Comparison of ENCODE assay signal across 10 mouse cellular contexts in genomic region chr3:34651486-34652170, GRCm38 (mm10). TPM values are rescaled to one million over a fixed set of nuclear protein-coding genes. Genes with fewer than 3 reads are reported as not detected.
A peak's percentile ranks its signal among the peaks of the same experiment; 100 is the strongest.
DNase-seq lines count a peak whose midpoint lies in the region; ATAC-seq lines count a peak whose summit lies in the region.
"Had no signal": no experiment of that assay in that cellular context is flagged by ENCODE, and none has a peak within 500 bp of the region (broad histone marks: within the 10 kb centered on the region; RNA-seq: fewer than 3 reads in every experiment).

No protein-coding gene starts in this region.

- H3K27ac ChIP-seq in kidney, embryonic 15.5 days, result no peak overlapping the region
- no peak overlapping the region for H3K27ac ChIP-seq in kidney, embryonic 16.5 days (ENCODE audit: low read length)
- H3K27ac ChIP-seq in intestine, embryonic 16.5 days (ENCODE audit: low read length), result no peak overlapping the region

- H3K9me3 ChIP-seq in kidney, embryonic 15.5 days (replicated peaks), result no peaks in the 10 kb centered on the region
- no peaks in the 10 kb centered on the region for H3K9me3 ChIP-seq in kidney, embryonic 16.5 days (ENCODE audit: low read length)
- H3K9me3 ChIP-seq in intestine, embryonic 16.5 days (ENCODE audit: control insufficient read depth, low read length), result no peaks in the 10 kb centered on the region

- peak overlapping the region; percentile 76; the same call in 1 of the 2 replicates for H3K4me2 ChIP-seq in kidney, embryonic 15.5 days
- no peak overlapping the region for H3K4me2 ChIP-seq in kidney, embryonic 16.5 days (replicated peaks; ENCODE audit: low read depth, low read length)
- H3K4me2 ChIP-seq in intestine, embryonic 16.5 days (ENCODE audit: low read depth, low read length), result no peak overlapping the region

- no peak overlapping the region for H3K9ac ChIP-seq in kidney, embryonic 15.5 days
- no peak overlapping the region for H3K9ac ChIP-seq in kidney, embryonic 16.5 days (replicated peaks; ENCODE audit: low read length)
- no peak overlapping the region for H3K9ac ChIP-seq in intestine, embryonic 16.5 days (ENCODE audit: low read depth, low read length)

- ATAC-seq in kidney, embryonic 15.5 days (replicated peaks; ENCODE audit: low FRiP score), result no peak
- no peak for ATAC-seq in kidney, embryonic 16.5 days (ENCODE audit: low FRiP score, low TSS enrichment)
- no peak for ATAC-seq in intestine, embryonic 16.5 days
- ATAC-seq in megakaryocyte-erythroid progenitor cell, adult 5-6 weeks (replicated peaks; ENCODE audit: low FRiP score, low TSS enrichment, poor library complexity, severe bottlenecking), result no peak

- peaks cover 33% of the 10 kb centered on the region for H3K4me1 ChIP-seq in kidney, embryonic 15.5 days
- H3K4me1 ChIP-seq in kidney, embryonic 16.5 days (ENCODE audit: insufficient read depth, low read length), result peaks cover 25% of the 10 kb centered on the region
- peaks cover 22% of the 10 kb centered on the region for H3K4me1 ChIP-seq in intestine, embryonic 16.5 days (ENCODE audit: control insufficient read depth, insufficient read depth, low read length)

- peak; percentile 19 for DNase-seq in fibroblast of lung, adult 2 months (ENCODE audit: low read depth)
- DNase-seq in retina, embryonic 14.5 days (ENCODE audit: low spot score), result peak; percentile 35
- DNase-seq in kidney, postnatal 25 days, result no peak
- no peak for DNase-seq in cerebellum, adult 11-12 months
- DNase-seq: layer of hippocampus, adult 9-11 months; right cerebral cortex, postnatal 4 days had no signal

- WGBS in kidney, embryonic 15.5 days, result 1% methylated on average over 26 of the region's 26 CpGs
- WGBS in kidney, embryonic 16.5 days, result 2% methylated on average over 26 of the region's 26 CpGs
- whole genome bisulfite sequencing in intestine, embryonic 16.5 days, result 4% methylated on average over 26 of the region's 26 CpGs

- peaks cover 94% of the 10 kb centered on the region for H3K27me3 ChIP-seq in kidney, embryonic 15.5 days
- peaks cover 89% of the 10 kb centered on the region for H3K27me3 ChIP-seq in kidney, embryonic 16.5 days (ENCODE audit: insufficient read depth, low read length)
- H3K27me3 ChIP-seq in intestine, embryonic 16.5 days (replicated peaks; ENCODE audit: control insufficient read depth, insufficient read depth, low read length), result peaks cover 62% of the 10 kb centered on the region

- H3K4me3 ChIP-seq in kidney, embryonic 15.5 days (replicated peaks), result no peak overlapping the region
- no peak overlapping the region for H3K4me3 ChIP-seq in kidney, embryonic 16.5 days (ENCODE audit: low read length)
- H3K4me3 ChIP-seq in intestine, embryonic 16.5 days (ENCODE audit: low read length), result peak overlapping the region; percentile 45; the same call in 1 of the 2 replicates

- H3K36me3 ChIP-seq in kidney, embryonic 15.5 days, result no peaks in the 10 kb centered on the region
- H3K36me3 ChIP-seq in kidney, embryonic 16.5 days (ENCODE audit: insufficient read depth, low read length), result no peaks in the 10 kb centered on the region
- no peaks in the 10 kb centered on the region for H3K36me3 ChIP-seq in intestine, embryonic 16.5 days (ENCODE audit: control insufficient read depth, insufficient read depth, low read length)

RNA-seq across cellular contexts. Expression of gene Sox2, which starts 1.4 kb away (rescaled TPM):
- 0.08 and 0.10 TPM in 2 replicates for polyA plus RNA-seq in kidney, embryonic 15.5 days (2015; fragmentation: Nextera tagmentation; extraction: Ambion mirVana)
- polyA plus RNA-seq in kidney, embryonic 16.5 days (2015; fragmentation: Nextera tagmentation; extraction: Ambion mirVana), result not detected in 2 replicates
- 0.12 and 0.24 TPM in 2 replicates for polyA plus RNA-seq in intestine, embryonic 16.5 days (2015; fragmentation: Nextera tagmentation; extraction: Ambion mirVana)
- not detected in 2 replicates for total RNA-seq in megakaryocyte-erythroid progenitor cell, adult 5-6 weeks (2014; fragmentation: Nextera tagmentation)
- not detected in 2 replicates for total RNA-seq in megakaryocyte-erythroid progenitor cell, adult 5-6 weeks (2017)

Comparison
In these comparisons a context has a peak if more than half of its experiments do, and no peak if none do; other contexts are left out.
1. DNase-seq: peak in fibroblast of lung, adult 2 months (single experiment) and retina, embryonic 14.5 days (single experiment); none in kidney, postnatal 25 days (0 of 2) and cerebellum, adult 11-12 months (single experiment).